Mouse (Mus musculus) midbrain, embryonic 16.5 days (tissue): ENCODE results near the gene E2f3. TPM values are rescaled to one million over a fixed set of nuclear protein-coding genes. Genes with fewer than 3 reads are reported as not detected.

Experiments used
- ATAC-seq: fragments of 200-750 bp; cut with Nextera tagmentation; 2 replicates; pipeline ENCODE4 v1.8.0; 2017; ENCODE audit warnings: moderate TSS enrichment
- H3K27ac ChIP-seq: fragments of 300-500 bp; sonication (generic); 2 replicates; pipeline ENCODE4 v1.5.1; 2014; ENCODE audit warnings: mild to moderate bottlenecking, low read length, mixed read lengths
- H3K27me3 ChIP-seq: fragments of 300-500 bp; sonication (generic); 2 replicates; pipeline ENCODE4 v1.6.1; 2014; ENCODE audit warnings: low read depth, low read length, mixed read lengths; ENCODE audit not compliant: control insufficient read depth, insufficient read depth
- H3K36me3 ChIP-seq: fragments of 300-500 bp; sonication (generic); 2 replicates; pipeline ENCODE4 v1.6.1; 2014; ENCODE audit warnings: mild to moderate bottlenecking, low read length, moderate library complexity, mixed read lengths; ENCODE audit not compliant: control insufficient read depth, insufficient read depth
- H3K4me1 ChIP-seq: fragments of 300-500 bp; sonication (generic); 2 replicates; pipeline ENCODE4 v1.6.1; 2014; ENCODE audit warnings: mild to moderate bottlenecking, low read length, mixed read lengths; ENCODE audit not compliant: control insufficient read depth, insufficient read depth
- H3K4me2 ChIP-seq: fragments of 300-500 bp; sonication (generic); 2 replicates; pipeline ENCODE4 v1.6.1; 2014; ENCODE audit warnings: mild to moderate bottlenecking, low read length, mixed read lengths
- H3K4me3 ChIP-seq: fragments of 300-500 bp; sonication (generic); 2 replicates; pipeline ENCODE4 v1.5.1; 2014; ENCODE audit warnings: low read depth, mild to moderate bottlenecking, low read length, moderate library complexity, mixed read lengths
- H3K9ac ChIP-seq: fragments of 300-500 bp; sonication (generic); 2 replicates; pipeline ENCODE4 v1.6.1; 2014; ENCODE audit warnings: low read depth, low read length, mixed read lengths
- H3K9me3 ChIP-seq: fragments of 300-500 bp; sonication (generic); replicated peaks from 2 replicates; pipeline ENCODE4 v1.6.1; 2014; ENCODE audit warnings: mild to moderate bottlenecking, low read length, mixed read lengths; ENCODE audit not compliant: control insufficient read depth, poor library complexity, severe bottlenecking
- WGBS: fragments of 180-500 bp; shearing (Covaris S2); extraction: QIAGEN DNeasy Blood & Tissue Kit; methylation state at CpG from one replicate; pipeline ENCODE4 v1.1.7; 2014; 5-methylcytosine and 5-hydroxymethylcytosine counted together
- polyA plus RNA-seq: library from polyadenylated mRNA; unstranded; fragments of >200 nt; fragmentation: Nextera tagmentation; extraction: Ambion mirVana; gene quantifications from 2 replicates; pipeline ENCODE4 v1.2.1, GENCODE M21; 2015

E2f3 gene
- polyA plus RNA-seq, 1 experiment from 2014 or later, result 4.0 TPM

- peak overlapping the region; percentile 6; the same call in 1 of the 2 replicates for H3K9ac ChIP-seq
- no peak for ATAC-seq
- H3K4me3 ChIP-seq, result no peak overlapping the region
- no peak overlapping the region for H3K4me2 ChIP-seq
- H3K36me3 ChIP-seq, result no peaks in the 10 kb centered on the region
- no peaks in the 10 kb centered on the region for H3K9me3 ChIP-seq
- H3K27me3 ChIP-seq, result no peaks in the 10 kb centered on the region
- H3K4me1 ChIP-seq, result no peaks in the 10 kb centered on the region
- WGBS, result 90% methylated on average over 8 of the region's 8 CpGs
- no peak overlapping the region for H3K27ac ChIP-seq
These were observed 39.8 kb downstream of the E2f3 start for GRCm38 (mm10) chr13:29946045-29946444.

DNA sequence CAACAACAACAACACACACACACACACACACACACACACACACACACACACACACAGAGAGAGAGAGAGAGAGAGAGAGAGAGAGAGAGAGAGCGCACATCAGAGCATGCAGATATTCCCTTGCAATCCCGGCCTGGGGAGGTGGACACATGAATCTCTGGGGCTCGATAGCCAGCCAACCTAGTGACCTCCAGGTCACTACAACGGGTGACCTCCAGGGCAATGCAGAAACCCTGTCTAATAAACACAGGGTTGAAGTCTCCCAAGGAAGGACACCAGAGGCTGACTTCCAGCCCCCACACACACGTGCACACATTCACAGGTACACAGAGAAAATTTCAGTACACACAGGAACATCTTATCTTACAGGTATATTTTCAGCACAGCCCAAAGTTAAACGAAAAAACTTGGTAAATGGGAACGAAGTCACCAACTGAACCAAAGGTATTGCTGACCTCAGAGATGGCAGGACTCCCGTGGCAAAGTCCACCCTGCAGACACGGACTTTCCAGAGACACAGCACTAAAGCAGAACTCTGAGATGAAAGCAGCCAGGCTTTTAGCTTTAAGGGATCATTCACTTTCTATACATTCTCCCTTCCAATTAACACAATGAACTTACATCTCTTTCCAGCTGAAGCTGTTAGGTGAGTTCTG lies 40.8 kb downstream of the E2f3 start:
- WGBS, result 79% methylated on average over 9 of the region's 9 CpGs
- Histone ChIP-seq H3K4me2 (no peak overlapping the region), H3K9ac (no peak overlapping the region), H3K4me1 (no peaks in the 10 kb centered on the region), H3K4me3 (no peak overlapping the region), H3K36me3 (no peaks in the 10 kb centered on the region), H3K9me3 (no peaks in the 10 kb centered on the region), H3K27me3 (no peaks in the 10 kb centered on the region), H3K27ac (no peak overlapping the region)
- ATAC-seq, result no peak

GRCm38 (mm10) chr13:29944493-29944892 lies 41.4 kb downstream of the E2f3 start:
- 87% methylated on average over 8 of the region's 8 CpGs for WGBS
- no peak for ATAC-seq
- no peaks in the 10 kb centered on the region for H3K36me3 ChIP-seq
- H3K9me3 ChIP-seq, result no peaks in the 10 kb centered on the region
- no peak overlapping the region for H3K4me3 ChIP-seq
- no peak overlapping the region for H3K4me2 ChIP-seq
- no peak overlapping the region for H3K27ac ChIP-seq
- H3K27me3 ChIP-seq, result no peaks in the 10 kb centered on the region
- H3K9ac ChIP-seq, result no peak overlapping the region
- H3K4me1 ChIP-seq, result no peaks in the 10 kb centered on the region

DNA sequence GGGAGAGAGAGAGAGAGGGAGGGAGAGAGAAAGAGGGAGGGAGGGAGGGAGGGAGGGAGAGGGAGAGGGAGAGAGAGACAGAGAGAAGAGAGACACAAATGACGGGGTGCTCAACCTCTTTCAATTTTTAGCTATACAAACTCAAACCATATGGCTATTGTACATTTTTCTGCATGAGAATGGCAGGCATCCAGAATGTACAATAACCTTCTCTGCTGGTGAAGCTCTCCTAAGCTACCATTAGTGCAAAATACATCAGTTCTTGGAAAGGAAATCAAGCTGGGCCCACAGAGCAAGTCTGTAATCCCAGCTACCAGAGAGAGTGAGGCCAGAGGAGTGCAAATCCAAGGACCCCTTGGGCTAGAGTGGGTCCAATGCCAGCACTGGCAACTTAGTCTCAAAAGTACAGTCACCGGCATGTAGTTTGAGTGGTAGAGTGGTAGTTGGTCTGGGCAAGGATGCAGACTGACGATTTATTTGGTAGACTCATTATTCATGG lies 42.3 kb downstream of the E2f3 start:
- Histone ChIP-seq H3K27ac (no peak overlapping the region), H3K9ac (no peak overlapping the region), H3K9me3 (no peaks in the 10 kb centered on the region), H3K36me3 (no peaks in the 10 kb centered on the region), H3K4me1 (no peaks in the 10 kb centered on the region; the same call in 1 of the 2 replicates), H3K4me2 (no peak overlapping the region), H3K4me3 (no peak overlapping the region), H3K27me3 (no peaks in the 10 kb centered on the region)
- ATAC-seq, result no peak
- WGBS, result 74% methylated on average over 3 of the region's 3 CpGs

DNA sequence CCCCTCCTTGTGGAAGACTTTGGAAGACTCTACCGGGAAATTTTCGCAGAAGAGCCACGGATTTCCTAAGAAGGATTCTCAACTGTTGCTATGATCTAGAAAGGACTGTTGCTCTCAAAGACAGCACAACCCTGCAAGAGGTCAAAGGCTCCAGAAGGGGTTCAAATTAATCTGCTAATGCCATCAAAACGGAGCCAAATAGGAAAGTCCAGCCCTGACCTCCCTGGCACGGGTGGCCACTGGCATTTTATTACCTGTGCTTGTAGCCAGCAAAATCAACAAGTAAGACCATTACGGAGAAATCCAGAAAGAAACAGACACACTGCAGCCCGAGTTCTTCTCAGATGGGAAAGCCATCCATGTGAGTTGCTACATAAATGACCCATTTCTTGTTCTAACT lies 45.8 kb downstream of the E2f3 start:
- Histone ChIP-seq H3K36me3 (no peaks in the 10 kb centered on the region), H3K27me3 (no peaks in the 10 kb centered on the region), H3K27ac (no peak overlapping the region), H3K9ac (no peak overlapping the region), H3K4me3 (no peak overlapping the region), H3K9me3 (peaks cover 3% of the 10 kb centered on the region; the same call in 1 of the 2 replicates), H3K4me1 (no peaks in the 10 kb centered on the region; the same call in 1 of the 2 replicates), H3K4me2 (no peak overlapping the region)
- 85% methylated on average over 7 of the region's 7 CpGs for WGBS
- ATAC-seq, result no peak

DNA sequence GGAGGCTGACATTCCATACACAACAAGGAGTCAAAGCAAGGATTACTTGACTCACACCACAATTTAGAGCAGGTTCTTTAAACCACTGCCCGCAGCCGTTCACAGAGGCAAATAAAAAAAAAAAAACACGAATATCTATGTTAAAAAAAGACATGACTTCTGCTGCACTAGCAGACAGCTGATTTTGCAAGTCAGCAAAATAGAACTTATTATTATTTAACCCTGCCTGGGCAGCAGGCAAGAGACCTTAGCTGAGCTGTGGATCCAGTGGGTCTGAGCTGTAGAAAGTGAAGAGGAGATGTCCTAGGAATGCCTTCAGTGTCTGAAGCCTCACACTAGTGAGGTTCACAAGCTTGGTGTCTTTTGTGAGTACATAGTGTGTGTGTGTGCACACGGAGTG lies 46.5 kb downstream of the E2f3 start:
- no peak overlapping the region for H3K4me3 ChIP-seq
- WGBS, result 78% methylated on average over 4 of the region's 4 CpGs
- H3K27ac ChIP-seq, result no peak overlapping the region
- H3K4me1 ChIP-seq, result no peaks in the 10 kb centered on the region; the same call in 1 of the 2 replicates
- no peaks in the 10 kb centered on the region for H3K36me3 ChIP-seq
- peaks cover 3% of the 10 kb centered on the region; the same call in 1 of the 2 replicates for H3K9me3 ChIP-seq
- no peak overlapping the region for H3K4me2 ChIP-seq
- ATAC-seq, result no peak
- no peak overlapping the region for H3K9ac ChIP-seq
- H3K27me3 ChIP-seq, result no peaks in the 10 kb centered on the region

DNA sequence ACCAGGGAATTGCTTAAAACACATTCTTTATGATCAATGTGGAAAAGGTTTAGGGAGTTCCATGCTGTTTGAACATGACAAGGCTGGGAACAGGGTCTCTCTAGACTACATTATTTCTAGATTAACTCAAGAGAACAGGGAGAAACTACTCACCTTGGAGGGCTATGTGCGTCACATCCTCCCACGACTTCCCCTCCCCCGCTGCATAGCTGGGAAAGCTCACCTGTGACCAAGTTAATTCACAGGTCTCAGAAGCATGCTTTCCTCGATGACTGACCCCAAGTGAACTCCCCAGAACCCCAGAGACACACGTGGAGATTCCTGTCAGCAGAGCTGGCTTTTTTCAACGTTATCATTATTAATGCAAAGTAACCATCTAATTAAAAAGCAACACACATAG lies 47.1 kb downstream of the E2f3 start:
- no peaks in the 10 kb centered on the region; the same call in 1 of the 2 replicates for H3K4me1 ChIP-seq
- H3K4me3 ChIP-seq, result no peak overlapping the region
- no peak overlapping the region for H3K9ac ChIP-seq
- peaks cover 3% of the 10 kb centered on the region; the same call in 1 of the 2 replicates for H3K9me3 ChIP-seq
- no peaks in the 10 kb centered on the region for H3K27me3 ChIP-seq
- no peak overlapping the region for H3K27ac ChIP-seq
- peak; percentile 43; the same call in 1 of the 2 replicates for ATAC-seq
- H3K4me2 ChIP-seq, result no peak overlapping the region
- no peaks in the 10 kb centered on the region for H3K36me3 ChIP-seq
- WGBS, result 80% methylated on average over 6 of the region's 6 CpGs

DNA sequence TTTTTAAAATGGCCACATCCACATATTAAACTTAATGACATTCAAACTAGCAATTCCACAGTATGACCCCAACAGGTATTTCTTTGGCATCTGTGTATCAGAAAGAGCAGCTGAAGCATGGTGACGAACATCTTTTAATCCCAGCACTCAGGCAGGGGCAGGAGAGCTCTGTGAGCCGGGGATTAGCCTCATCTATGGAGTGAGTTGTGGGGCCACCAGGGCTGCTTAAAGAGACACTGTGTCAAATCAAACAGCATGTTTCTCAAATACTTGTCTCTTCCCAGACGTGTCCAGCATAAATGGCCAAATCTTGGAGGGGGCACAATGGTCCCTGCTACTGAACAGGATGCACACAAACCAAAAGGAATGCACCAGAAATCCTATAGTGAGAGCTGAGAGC lies 59.7 kb downstream of the E2f3 start:
- Histone ChIP-seq H3K27me3 (no peaks in the 10 kb centered on the region), H3K9me3 (no peaks in the 10 kb centered on the region), H3K9ac (no peak overlapping the region), H3K36me3 (no peaks in the 10 kb centered on the region), H3K4me2 (no peak overlapping the region), H3K4me1 (no peaks in the 10 kb centered on the region), H3K27ac (no peak overlapping the region), H3K4me3 (no peak overlapping the region)
- no peak for ATAC-seq
- 22% methylated on average over 3 of the region's 3 CpGs for WGBS

DNA sequence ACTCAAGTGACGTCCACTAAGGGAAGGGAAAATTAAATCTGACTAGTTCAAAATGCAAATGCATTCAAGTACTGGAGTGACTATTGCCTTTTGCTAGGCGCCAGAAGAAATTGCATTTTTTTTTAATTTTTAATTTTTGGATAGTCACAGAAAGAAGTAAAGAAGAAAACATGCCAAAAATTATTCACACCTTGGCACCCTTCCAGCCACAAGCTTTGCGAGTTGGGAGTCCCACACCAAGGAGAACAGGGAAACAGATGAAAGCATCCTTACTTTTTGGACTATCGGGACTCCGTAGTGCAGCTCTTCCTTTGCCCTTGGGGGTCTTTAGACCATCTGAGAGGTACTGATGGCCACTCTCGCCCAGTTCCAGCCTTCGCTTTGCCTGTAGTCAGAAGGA lies 66.0 kb downstream of the E2f3 start:
- no peaks in the 10 kb centered on the region for H3K36me3 ChIP-seq
- no peak overlapping the region for H3K9ac ChIP-seq
- no peaks in the 10 kb centered on the region for H3K4me1 ChIP-seq
- H3K27me3 ChIP-seq, result no peaks in the 10 kb centered on the region
- H3K4me2 ChIP-seq, result no peak overlapping the region
- WGBS, result 90% methylated on average over 7 of the region's 7 CpGs
- no peaks in the 10 kb centered on the region for H3K9me3 ChIP-seq
- H3K4me3 ChIP-seq, result no peak overlapping the region
- no peak overlapping the region for H3K27ac ChIP-seq
- no peak for ATAC-seq
